9 mouse cellular contexts compared by ENCODE assay signal in the genomic region with DNA sequence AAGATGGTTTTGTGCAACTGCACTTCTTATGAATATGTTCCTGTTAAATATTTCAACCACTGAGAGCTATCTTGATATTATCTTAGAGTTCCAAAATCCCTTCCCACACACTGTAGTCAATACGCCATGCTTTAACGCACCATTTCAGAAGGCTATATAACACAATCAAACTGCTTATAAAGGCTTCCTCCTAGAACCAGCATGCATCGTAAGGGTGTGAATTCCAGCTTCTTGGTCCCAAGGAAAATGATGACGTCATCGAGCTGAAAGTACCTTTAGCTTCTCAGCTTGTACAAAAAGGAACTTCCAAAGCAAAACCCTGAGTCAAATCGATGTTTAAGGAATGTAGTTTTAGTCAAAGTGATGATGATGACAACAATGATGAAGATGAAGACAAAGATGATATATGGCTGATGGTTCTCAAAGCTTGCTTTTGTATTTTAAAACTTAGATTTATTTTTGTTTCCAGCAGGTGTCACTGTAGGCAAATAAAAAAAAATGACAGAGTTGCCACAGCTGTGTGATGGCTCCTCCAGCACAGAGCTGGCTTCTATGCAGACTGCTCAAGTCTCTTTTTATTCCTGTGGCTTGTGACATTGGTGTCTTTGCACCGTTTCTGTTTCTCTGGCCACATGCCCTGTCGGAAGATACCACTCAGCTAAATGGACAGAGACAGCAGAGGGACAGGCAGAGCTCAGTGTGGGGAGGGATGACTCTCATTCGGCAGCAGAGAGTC.
DNase-seq lines count a peak whose midpoint lies in the region; ATAC-seq lines count a peak whose summit lies in the region.
"Had no signal": no experiment of that assay in that cellular context is flagged by ENCODE, and none has a peak within 500 bp of the region (broad histone marks: within the 10 kb centered on the region; RNA-seq: fewer than 3 reads in every experiment).

No protein-coding gene starts in this region.

- no peak for ATAC-seq in intestine, embryonic 14.5 days (replicated peaks; ENCODE audit: low FRiP score, low TSS enrichment, low read depth)
- ATAC-seq in intestine, embryonic 16.5 days, result no peak
- peak; percentile 68; the same call in 1 of the 2 replicates for ATAC-seq in neural tube, embryonic 12.5 days (ENCODE audit: low FRiP score, low read depth)

- no peaks in the 10 kb centered on the region for H3K9me3 ChIP-seq in intestine, embryonic 14.5 days (ENCODE audit: control insufficient read depth, low read length)
- no peaks in the 10 kb centered on the region for H3K9me3 ChIP-seq in intestine, embryonic 16.5 days (ENCODE audit: control insufficient read depth, low read length)
- no peaks in the 10 kb centered on the region for H3K9me3 ChIP-seq in neural tube, embryonic 12.5 days
- H3K9me3 ChIP-seq: megakaryocyte, embryonic 14.5 days had no signal

- H3K4me2 ChIP-seq in intestine, embryonic 14.5 days (ENCODE audit: low read length), result no peak overlapping the region
- no peak overlapping the region for H3K4me2 ChIP-seq in intestine, embryonic 16.5 days (ENCODE audit: low read depth, low read length)
- no peak overlapping the region for H3K4me2 ChIP-seq in neural tube, embryonic 12.5 days (replicated peaks)

- H3K27ac ChIP-seq in intestine, embryonic 14.5 days (ENCODE audit: low read depth), result no peak overlapping the region
- H3K27ac ChIP-seq in intestine, embryonic 16.5 days (ENCODE audit: low read length), result no peak overlapping the region
- H3K27ac ChIP-seq in neural tube, embryonic 12.5 days, result no peak overlapping the region

- H3K4me3 ChIP-seq in intestine, embryonic 14.5 days (ENCODE audit: low read depth, low read length), result no peak overlapping the region
- no peak overlapping the region for H3K4me3 ChIP-seq in intestine, embryonic 16.5 days (ENCODE audit: low read length)
- H3K4me3 ChIP-seq in neural tube, embryonic 12.5 days, result no peak overlapping the region
- H3K4me3 ChIP-seq: megakaryocyte, embryonic 14.5 days had no signal

- no peaks in the 10 kb centered on the region for H3K4me1 ChIP-seq in intestine, embryonic 14.5 days (replicated peaks; ENCODE audit: control insufficient read depth, insufficient read depth, low read length)
- H3K4me1 ChIP-seq in intestine, embryonic 16.5 days (ENCODE audit: control insufficient read depth, insufficient read depth, low read length), result no peaks in the 10 kb centered on the region
- no peaks in the 10 kb centered on the region for H3K4me1 ChIP-seq in neural tube, embryonic 12.5 days

- no peaks in the 10 kb centered on the region for H3K36me3 ChIP-seq in intestine, embryonic 14.5 days (ENCODE audit: control insufficient read depth, insufficient read depth, low read length)
- H3K36me3 ChIP-seq in intestine, embryonic 16.5 days (ENCODE audit: control insufficient read depth, insufficient read depth, low read length), result no peaks in the 10 kb centered on the region
- no peaks in the 10 kb centered on the region for H3K36me3 ChIP-seq in neural tube, embryonic 12.5 days

- 66% methylated on average over 9 of the region's 9 CpGs for WGBS in intestine, embryonic 14.5 days
- WGBS in intestine, embryonic 16.5 days, result 64% methylated on average over 9 of the region's 9 CpGs
- WGBS in neural tube, embryonic 12.5 days, result 68% methylated on average over 9 of the region's 9 CpGs

- H3K27me3 ChIP-seq in intestine, embryonic 14.5 days (replicated peaks; ENCODE audit: control insufficient read depth, insufficient read depth, low read length), result no peaks in the 10 kb centered on the region
- no peaks in the 10 kb centered on the region; the same call in 1 of the 2 replicates for H3K27me3 ChIP-seq in intestine, embryonic 16.5 days (replicated peaks; ENCODE audit: control insufficient read depth, insufficient read depth, low read length)
- H3K27me3 ChIP-seq in neural tube, embryonic 12.5 days (replicated peaks), result no peaks in the 10 kb centered on the region
- H3K27me3 ChIP-seq: megakaryocyte, embryonic 14.5 days had no signal

- peak; percentile 52 for DNase-seq in intestine, embryonic 14.5 days (ENCODE audit: low spot score)
- DNase-seq in embryo, embryonic 11.5 days (ENCODE audit: low read depth, low spot score), result peak; percentile 19
- peak; percentile 24 for DNase-seq in layer of hippocampus, adult 11-12 months (ENCODE audit: low spot score)
- DNase-seq in adrenal gland, adult 2 months, result no peak
- DNase-seq in thymus, postnatal 0 days (ENCODE audit: low spot score), result no peak
- no peak for DNase-seq in thymus, postnatal 25 days

- H3K9ac ChIP-seq in intestine, embryonic 14.5 days (ENCODE audit: low read length), result no peak overlapping the region
- no peak overlapping the region for H3K9ac ChIP-seq in intestine, embryonic 16.5 days (ENCODE audit: low read depth, low read length)
- no peak overlapping the region for H3K9ac ChIP-seq in neural tube, embryonic 12.5 days

Comparison
In these comparisons a context has a peak if more than half of its experiments do, and no peak if none do; other contexts are left out.
1. DNase-seq: peak in intestine, embryonic 14.5 days (single experiment), embryo, embryonic 11.5 days (single experiment) and layer of hippocampus, adult 11-12 months (single experiment); none in adrenal gland, adult 2 months (single experiment), thymus, postnatal 0 days (single experiment) and thymus, postnatal 25 days (single experiment).